Mouse (Mus musculus): ENCODE data around the gene Olfr157.
"Not testable (repeated sequence)": the region's sequence is repeated elsewhere in the genome, so short reads cannot be mapped to it uniquely, and the experiment has no call there.

The Olfr157 gene

GRCm38 (mm10) chr4:43795844-43796243 is 44.2 kb downstream of the Olfr157 start:
- not testable (repeated sequence) for DNase-seq

- no peak for DNase-seq
Measured at GRCm38 (mm10) chr4:43795296-43795695, 44.7 kb downstream of the Olfr157 start.
